Mouse (Mus musculus) kidney, adult 9 months (tissue): ENCODE data around the gene Vezf1.
"Not testable (repeated sequence)": the region's sequence is repeated elsewhere in the genome, so short reads cannot be mapped to it uniquely, and the experiment has no call there.

ENCODE experiments used
- DNase-seq: peaks from one replicate; pipeline ENCODE4 v3.0.0; 2022

The Vezf1 gene

DNA sequence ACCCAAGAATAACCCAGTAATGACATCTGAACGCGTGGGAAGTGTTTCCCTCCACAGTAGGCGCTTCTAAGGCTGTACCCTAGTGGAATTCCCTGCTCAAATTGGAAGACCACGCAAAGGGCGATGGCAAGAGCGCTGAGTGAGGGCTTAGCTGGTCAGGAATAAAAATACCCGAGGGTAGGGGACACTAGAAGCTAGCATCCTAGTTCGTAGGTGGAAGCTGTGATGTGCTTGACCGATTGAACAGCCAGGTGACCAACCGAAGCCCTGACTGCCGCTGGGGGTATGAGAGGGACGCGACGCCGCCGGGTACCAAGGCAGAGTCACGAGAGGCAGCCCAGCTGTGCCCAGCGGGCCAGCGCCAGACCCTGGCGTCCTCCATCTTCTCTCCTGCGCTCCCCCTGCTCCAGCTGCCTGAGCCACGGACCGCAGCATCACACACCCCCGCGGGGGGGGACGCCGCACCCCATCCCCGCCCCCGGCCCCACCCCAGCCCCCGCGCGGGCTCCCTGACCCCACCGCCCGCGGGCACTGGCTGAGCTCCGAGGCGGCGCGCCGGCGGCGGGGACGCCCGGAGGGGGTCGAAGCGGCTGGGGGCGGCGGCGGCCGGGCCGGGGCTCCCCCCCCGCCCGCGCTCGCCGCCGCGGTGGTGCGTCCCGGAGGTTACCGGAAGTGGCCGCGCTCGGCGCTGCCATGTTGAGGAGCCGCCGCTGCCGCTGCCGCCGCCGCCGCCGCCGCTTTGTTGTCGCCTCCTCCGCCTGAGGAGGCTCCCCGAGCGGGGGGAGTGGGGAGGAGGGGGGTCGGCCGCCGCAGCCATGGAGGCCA is at the start of gene Vezf1:
Gene Vezf1, plus strand, starts transcription at position 694 of the 825 bp plus-strand sequence.
- peak; percentile 69 for DNase-seq

DNA sequence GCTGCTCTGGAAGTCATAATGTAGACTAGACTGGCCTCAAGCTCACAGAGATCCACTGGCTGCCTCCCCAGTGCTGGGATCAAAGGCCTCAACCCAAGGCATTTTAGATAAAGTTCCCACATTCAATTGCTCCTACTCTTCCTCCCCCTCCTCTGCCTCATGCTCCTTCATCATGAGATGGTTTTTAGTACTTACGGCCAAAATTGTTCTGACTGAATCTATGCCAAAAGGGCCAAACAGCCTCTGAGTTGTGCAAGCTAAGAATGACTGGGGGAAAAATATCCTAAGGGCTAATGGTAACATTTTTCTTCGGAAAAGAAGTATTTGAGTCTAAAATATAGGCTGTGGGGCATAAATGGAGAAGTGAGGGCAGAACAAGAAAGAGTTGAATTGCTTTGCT is 44.1 kb upstream of the Vezf1 start:
- DNase-seq = no peak

DNA sequence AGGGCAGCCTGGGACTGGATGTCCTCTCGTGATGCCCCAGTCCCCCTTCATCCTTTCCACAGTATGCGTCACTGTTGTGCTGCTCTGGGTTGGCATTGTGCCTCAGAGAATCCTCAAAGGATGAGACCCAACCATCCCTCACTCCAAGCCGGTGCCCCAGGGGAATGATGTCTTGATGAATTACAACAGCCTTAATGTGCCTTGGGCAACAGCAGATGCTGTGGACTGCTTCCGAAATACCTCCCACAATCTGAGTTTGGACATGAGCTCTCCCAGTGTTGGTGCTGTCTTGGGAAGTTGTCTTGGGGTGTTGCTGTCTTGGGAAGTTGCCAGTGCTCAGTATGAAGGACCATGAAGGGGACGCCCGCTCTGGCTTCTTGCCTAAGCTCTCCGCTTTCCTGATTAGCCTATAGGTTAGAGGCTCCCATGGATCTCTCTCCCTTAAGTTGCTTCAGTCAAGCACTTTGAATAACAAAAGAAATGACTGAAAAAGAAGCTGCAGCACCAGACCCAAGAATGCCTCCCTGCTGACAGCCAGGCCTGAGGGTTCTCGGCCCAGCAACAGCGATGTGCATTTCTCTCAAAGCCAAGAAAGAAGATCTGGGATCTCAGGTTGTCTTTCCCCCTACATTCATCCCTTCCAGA is 40.6 kb upstream of the Vezf1 start:
- no peak for DNase-seq

DNA sequence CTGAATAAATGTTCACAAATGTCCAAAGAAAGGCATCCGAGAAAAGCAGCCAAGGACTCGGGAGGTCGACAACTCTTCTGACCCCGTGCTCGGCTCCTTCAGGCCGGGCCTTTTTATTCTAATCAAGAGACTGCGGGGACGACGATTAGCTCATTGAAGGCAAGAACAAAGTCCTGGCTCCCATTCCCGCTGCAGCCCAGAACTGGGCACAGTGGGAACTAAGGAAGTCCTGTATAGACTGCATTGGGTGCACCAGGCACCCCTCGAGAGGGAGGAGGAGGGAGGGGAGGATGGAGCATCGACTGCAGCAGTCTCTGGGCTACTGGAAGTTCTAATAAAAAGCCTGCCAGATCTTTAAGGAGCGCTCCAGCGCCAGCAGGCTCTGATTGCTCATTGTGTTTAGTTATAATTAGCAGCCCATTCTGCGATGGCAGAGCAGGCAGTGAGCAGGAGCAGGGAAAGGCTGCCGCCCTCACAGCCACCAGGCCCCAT is 39.8 kb upstream of the Vezf1 start:
- no peak for DNase-seq

DNA sequence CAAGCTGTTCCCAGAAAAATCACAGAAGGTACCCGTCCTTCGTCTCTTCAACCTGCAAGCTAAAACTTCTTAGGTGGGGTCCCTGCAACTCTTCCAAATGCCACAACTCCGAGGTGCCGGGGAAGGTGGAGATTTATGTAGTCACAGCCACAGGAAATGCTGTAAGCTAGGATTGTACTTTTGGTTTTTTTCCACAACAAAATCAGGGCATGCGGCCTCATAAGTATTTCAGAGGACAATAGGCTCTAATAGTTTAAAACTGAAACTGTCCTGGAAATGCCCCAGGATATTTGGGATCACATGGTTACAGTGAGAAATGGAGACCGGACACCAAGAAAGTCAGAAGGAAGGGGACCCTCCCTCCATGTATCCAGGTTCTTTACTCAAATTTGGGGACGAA is 37.9 kb upstream of the Vezf1 start:
- peak; percentile 58 for DNase-seq

DNA sequence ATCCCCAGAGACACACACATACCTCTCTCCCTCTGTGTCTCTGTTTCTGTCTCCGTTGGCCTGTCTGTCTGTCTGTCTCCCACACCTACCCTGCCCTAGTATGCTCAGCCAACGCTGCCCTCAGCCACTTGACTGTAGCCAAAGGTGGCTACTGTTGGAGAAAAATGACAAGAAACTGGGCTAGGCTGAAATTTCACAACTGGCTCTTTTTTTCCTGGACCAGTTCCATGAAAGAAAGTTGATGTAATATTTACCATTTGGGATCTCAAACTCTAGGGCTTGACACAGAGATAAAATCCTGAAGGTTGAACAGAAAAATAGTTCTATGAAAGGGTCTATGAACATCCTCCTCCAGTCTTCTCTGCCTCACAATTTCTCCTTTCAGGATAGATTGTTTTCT is 37.2 kb upstream of the Vezf1 start:
- no peak for DNase-seq

DNA sequence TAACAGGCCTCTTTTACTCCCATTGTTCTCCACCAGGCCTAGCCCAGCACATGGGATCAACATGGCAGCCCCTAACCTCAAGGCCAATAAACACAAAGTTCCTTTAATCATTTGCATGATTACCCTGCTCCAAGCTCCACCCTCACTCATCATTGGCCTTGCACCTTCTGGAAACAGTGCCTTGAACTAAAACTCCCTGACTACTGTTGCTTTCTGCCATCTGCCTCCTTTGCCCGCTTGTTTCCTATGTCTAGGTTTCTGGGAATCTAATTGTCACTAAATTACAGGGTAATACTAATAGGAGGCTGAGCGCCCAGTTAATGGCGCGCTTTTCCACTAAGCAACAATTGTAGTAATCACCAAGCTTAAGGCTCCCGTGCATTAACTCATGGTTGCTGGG is 36.3 kb upstream of the Vezf1 start:
- DNase-seq = no peak

DNA sequence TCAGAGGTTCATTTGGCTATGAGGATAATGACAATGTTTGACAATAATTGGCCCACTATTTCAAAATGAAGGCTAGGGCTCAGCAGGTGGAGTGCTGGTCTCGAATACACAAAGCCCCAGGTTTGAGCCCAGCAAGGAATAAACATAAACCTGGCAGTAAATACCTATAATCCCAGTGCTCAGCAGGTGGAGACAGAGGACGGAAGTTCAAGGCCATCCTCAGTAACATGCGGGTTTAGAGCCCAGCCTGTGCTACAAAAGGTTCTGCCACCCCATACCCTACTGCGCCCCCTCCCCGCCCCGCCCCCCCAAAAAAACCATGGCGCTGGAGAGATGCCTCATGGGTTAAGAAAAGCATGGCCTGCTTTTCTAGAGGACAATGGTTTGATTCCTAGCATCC is 32.1 kb upstream of the Vezf1 start:
- DNase-seq = no peak

DNA sequence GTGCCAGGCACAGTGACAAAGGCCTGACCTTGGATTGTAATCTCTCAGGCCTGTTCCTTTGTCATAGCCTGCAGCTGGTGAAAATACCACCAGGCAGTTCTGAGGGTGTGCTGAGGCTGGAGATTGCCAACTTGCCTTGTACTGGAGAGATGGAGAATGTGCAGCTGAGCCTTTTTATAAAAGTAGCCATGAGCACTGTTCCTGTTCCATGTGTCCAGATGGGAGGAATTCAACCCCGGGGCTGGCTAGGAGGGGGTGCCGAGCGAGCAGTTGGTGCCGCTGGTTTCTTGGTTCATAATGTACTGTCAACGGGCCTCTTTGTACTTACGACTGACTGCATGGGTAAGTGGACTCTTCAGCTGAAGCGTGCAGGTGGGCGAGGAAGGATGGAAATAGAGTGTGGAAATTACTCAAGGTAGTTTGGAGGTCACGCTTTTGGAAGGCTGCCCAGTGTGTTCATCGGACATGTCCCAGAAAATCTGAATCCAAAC is 31.3 kb upstream of the Vezf1 start:
- DNase-seq = no peak

DNA sequence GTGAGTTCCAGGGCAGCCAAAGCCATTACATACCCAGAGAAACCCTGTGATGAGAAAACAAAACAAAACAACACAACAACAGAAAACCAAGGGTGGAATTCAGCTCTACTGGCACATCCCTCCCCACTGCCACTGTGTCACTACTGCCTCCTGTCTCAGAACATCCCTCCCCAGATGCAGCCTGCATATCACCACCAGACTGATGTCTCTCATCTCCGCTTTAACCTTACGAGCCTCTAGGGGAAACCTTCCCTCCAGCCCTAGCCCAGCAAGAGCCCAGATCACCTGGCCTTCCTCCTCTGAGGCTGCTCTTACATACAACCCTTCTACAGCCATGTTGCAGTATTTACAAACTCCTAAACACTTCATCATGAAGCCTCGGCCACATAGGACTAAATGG is 30.7 kb upstream of the Vezf1 start:
- no peak for DNase-seq

DNA sequence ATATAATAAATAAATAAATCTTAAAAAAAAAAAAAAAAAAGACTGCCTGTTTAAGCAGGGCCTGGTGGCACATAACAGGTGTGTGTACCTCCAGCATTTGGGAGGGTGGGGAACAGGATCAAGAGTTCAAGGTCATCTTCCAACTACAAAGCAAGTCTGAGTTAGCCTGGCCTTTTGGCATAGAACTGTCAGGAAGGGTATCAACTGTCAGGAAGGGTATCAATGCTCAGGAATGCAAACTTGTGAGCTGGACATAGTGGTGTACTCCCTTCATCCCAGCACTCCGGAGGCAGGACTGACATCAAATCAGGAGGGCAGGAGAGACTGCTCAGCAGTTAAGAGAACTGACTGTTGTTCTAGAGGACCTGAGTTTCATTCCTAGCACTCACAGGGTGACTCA is 29.0 kb upstream of the Vezf1 start:
- DNase-seq = no peak

DNA sequence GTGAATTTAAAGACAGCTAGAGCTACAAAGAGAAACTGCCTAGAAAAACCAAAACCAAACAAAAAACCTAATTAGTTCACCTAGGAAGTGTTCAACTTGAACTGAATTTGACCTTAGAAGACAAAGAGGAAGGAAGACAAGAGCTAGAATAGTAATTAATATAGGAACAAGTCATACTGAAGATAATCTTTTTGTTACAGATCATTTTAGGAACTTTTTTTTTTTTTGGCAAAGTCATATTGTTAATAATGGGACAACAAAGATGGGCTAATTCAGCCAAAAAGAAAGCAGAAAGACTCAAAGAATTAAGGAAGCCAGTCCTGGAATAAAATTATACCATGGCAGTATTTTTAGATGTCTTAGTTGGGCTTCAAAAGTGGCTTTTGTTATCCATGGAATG is 23.8 kb upstream of the Vezf1 start:
- DNase-seq = no peak

DNA sequence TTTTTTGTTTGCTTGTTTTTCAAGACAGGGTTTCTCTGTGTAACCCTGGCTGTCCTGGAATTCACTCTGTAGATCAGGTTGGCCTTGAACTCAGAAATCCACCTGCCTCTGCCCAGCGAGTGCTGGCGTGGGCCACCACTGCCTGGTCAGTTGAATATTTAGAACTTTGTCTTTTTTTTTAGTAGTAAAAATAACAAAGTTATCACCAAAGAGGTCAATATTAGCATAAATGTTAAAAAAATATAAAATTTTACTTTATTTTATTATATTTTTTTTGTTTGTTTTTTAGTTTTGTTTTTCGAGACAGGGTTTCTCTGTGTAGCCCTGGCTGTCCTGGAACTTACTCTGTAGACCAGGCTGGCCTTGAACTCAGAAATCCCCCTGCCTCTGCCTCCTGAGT is 22.9 kb upstream of the Vezf1 start:
- not testable (repeated sequence) for DNase-seq

DNA sequence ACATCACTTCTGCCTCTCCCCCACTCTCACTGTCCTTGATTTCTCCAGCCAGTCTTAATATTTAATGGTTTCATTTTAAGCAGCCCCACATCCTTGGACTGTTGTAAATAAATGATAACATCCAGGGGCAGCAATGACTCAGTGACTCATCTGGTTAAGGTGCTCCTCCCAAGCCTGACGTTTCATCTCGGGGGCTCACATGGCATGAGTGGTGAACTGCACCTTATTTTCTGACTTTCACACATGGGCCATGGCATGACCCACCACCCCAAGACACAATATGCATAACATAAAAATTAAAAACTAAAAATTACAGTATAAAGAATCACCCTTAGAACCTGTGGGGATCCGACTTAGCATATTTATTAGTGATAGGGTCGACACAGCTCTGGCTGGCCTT is 22.2 kb upstream of the Vezf1 start:
- DNase-seq = no peak

DNA sequence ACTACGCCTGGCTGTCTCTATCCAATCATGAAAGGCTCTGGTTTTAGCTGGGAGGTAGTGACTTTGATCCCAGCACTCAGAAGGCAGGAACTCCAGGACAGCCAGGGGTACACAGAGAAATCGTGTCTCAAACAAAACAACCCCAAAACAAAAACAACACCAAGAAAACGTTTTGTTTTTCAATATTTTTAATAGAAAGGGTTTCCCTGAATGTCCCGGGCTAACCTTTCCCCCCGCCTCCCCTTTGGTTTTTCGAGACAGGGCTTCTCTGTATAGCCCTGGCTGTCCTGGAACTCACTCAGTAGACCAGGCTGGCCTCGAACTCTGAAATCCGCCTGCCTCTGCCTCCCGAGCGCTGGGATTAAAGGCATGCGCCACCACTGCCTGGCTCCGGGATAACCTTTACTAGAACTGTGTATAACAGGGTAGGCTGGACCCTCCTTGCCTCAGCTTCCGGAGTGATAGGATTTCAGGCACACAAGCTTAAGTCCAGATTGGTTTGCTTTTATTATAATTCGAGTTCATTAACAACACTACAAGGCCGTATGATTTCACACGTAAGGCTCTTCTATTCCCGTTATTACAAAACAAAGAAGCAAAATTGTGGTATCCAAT is 21.6 kb upstream of the Vezf1 start:
- peak; percentile 27 for DNase-seq

DNA sequence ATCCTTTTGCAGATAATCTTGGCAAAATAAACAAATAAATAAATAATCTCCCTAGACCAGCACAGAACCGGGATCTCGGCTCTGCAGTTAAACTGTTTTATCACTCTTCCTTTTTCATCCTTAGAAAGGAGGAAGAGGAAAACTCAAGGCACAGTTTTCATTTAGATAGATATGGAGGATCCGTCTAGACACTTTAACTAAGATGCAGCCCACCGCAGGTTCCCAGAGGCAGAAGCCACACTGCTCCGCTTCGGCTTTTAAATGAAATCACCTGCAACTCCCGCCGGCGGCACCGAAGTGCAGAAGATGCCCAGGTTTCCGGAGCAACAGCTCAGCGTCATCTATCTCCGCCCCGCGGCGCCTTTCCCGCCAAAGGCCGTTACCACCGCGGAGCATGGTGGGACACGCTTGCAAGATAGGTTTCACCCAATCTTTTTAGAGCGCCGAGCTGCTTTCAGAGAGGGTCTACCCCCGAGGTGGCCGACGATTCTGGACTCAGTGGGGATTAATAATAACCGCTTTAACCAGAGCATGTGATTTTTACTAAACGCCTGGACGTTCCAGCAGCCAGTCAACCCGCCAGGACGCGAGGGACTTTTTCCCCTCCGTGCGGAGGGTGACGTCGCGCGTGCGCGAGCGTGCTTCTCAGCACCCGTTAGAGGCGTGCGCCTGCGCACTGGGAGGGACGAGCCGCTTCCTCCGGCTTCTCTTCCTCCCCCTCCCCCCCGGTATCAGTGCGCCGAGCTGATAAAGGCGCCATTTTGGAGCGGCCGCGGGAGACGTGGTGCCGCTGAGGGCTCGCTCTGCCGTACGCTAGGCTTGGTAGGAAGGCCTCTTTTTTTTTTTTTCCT is 20.9 kb upstream of the Vezf1 start, which contains the start of gene Srsf1:
Gene Srsf1, plus strand, starts transcription at position 430 of the 851 bp plus-strand sequence.
- DNase-seq = peak; percentile 98

DNA sequence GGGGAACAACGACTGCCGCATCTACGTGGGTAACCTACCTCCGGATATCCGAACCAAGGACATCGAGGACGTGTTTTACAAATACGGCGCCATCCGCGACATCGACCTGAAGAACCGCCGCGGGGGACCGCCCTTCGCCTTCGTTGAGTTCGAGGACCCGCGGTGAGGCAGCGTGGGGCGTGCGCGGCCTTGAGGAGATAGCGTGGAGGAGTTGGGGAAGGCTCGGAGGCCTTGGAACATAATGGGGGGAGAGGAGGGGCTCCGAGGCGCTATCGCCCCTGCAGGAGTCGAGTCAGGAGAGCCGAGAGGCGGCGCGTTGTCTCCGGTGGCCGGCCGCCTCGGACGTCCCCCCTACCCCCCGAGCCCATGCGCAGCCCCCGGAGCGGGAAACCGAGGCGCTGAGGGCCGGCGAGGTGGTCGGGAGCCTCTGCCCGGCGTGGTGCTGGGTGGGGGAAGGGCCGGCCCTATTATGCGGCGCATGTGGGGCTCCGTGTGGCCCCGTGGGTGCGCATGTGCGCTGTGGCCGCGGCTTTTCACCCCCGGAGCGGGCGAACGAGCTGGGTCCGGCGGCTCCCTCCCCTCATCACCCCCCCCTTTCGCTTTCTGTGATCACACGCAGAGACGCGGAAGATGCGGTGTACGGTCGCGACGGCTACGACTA is 20.1 kb upstream of the Vezf1 start:
- DNase-seq = peak; percentile 63

DNA sequence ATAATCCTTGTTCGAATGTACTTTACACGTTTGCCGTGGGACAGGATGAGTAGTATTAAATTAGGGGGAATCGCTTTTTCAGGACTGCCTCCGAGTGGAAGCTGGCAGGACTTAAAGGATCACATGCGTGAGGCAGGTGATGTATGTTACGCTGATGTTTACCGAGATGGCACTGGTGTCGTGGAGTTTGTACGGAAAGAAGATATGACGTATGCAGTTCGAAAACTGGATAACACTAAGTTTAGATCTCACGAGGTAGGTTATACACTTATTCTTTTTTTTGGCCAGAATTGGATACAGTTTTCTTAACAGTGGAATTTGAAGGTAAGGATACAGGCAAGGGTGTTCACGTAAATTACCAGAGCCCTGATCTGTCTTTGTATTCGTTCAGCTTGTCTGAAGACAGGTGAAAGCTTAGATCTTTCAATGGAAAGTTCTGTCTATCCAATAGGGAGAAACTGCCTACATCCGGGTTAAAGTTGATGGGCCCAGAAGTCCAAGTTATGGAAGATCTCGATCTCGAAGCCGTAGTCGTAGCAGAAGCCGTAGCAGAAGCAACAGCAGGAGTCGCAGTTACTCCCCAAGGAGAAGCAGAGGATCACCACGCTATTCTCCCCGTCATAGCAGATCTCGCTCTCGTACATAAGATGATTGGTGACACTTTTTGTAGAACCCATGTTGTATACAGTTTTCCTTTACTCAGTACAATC is 19.0 kb upstream of the Vezf1 start:
- no peak for DNase-seq

DNA sequence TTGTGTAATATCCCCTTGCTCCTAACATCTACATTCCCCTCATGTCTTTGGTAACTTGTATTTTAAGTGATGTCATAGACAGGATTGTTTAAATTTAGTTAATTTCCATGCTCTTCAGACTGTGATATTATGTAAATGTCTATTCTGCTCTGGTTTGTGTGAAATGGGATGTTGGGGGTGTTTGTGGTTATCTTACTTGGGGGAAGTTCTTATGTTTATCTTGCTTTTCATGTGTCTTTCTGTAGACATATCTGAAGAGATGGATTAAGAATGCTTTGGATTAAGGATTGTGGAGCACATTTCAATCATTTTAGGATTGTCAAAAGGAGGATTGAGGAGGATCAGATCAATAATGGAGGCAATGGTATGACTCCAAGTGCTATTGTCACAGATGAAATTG is 18.3 kb upstream of the Vezf1 start:
- DNase-seq = no peak

DNA sequence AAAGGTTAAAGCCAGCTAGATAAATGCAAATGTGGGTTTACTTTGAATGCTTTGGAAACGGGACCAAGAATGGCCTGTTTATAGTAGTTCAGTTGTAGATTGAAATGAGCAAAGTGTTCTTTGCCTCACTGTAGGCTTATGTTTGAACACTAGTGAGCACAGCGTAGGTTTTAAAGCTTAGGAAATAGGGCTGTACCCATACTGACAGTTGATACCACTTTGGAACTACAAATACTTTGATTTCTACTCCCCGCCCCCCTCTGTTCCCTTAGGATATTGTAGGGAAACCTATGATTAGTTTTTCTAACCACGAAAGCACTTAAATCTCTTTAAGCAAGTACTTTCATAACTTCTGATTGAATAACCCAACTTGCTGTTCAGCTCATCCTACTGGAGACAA is 15.4 kb upstream of the Vezf1 start:
- DNase-seq = no peak

DNA sequence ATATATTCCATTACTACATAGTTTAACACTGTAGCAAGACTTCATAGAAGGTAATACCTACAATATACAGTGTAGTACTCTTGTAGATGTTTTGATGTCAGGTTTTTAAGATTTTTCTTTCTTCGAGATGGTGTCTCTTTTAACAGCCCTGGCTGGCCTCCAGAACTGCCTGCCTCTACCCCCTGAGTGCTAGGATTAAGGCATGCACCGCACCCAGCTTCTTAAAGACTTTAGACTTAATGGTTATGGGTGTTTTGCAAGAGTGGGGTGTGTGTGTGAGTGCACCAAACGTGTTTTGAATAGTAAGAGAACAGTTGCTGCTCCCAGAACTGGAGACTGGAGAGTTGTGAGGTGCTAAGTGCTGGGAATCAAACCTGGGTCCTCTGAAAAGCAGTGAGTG is 14.3 kb upstream of the Vezf1 start:
- DNase-seq = no peak

DNA sequence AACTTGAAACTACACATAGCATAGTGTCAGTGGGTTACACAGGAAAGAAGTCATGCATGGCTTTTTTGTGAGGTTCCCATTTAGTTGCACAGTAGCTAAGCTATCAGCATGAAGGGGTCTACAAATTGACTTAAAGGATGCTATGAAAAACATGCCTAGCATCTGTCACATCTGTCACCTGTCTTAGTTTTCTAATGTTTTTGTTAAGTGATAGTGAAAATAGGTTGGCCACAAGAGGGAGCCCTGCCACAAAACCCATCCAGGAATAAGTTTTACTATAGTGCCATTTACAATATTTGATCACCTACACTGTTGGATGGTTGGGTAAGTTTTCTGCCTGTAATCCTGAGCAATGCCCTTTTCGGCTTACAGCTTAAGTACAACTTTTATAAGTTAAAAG is 13.5 kb upstream of the Vezf1 start:
- DNase-seq = peak; percentile 67
